Mouse (Mus musculus): ENCODE data around the gene Spint2. TPM values are rescaled to one million over a fixed set of nuclear protein-coding genes. Genes with fewer than 3 reads are reported as not detected.

The Spint2 gene
- polyA plus RNA-seq, 1 experiment: 146 TPM

DNA sequence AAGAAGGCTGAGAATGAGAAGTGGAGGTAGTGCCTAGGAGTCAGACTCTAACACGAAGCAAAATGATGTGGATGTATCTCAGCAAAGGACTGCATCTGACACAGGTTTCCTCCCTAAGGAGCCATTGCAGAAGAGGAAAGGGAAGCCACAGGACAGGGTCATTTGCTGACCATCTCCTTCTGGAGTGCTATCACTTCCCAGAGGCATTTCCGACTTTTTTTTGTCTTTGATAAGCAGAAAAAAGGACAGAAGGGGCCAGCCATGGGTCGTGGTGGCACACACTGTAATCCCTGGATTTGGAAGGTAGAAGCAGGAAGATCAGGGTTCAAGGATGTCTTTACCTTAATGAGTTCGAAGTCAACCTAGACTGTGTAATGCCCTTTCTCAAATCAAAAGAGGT, 45.1 kb downstream of the Spint2 start:
- H3K27ac ChIP-seq (ENCODE audit: control insufficient read depth, insufficient read depth, low read depth, low read length): no peak overlapping the region
- H3K4me3 ChIP-seq (ENCODE audit: control insufficient read depth, low read depth, low read length): no peak overlapping the region
- TF ChIP-seq POLR2A (IDR thresholded peaks at IDR 0.05; ENCODE audit: control insufficient read depth, low read depth, low read length) (no peak), CTCF (IDR thresholded peaks at IDR 0.05; ENCODE audit: control insufficient read depth, insufficient read depth, insufficient replicate concordance, low read depth, low read length) (no peak)
- H3K4me1 ChIP-seq (ENCODE audit: control insufficient read depth, insufficient read depth, low read length): peaks cover 6% of the 10 kb centered on the region
- no peaks in the 10 kb centered on the region for H3K27me3 ChIP-seq (ENCODE audit: control insufficient read depth, insufficient read depth, low read length)
- H3K36me3 ChIP-seq (ENCODE audit: control insufficient read depth, insufficient read depth, low read length): no peaks in the 10 kb centered on the region

DNA sequence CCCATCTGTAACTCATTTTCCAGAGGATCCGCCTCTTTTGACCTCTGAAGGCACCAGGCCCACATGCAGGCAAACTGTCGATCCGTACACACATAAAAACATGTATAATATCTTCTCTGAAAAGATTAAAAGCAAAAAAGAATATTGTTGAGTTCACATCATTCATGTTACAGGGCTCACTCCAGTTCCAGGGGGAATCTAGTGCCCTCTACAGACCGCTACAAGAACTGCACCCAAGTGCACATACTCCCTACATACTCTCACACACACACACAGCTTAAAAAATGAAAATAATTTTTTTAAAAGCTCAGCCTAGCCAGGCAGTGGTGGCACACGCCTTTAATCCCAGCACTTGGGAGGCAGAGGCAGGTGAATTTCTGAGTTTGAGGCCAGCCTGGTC, 47.1 kb downstream of the Spint2 start:
- TF ChIP-seq CTCF (IDR thresholded peaks at IDR 0.05; ENCODE audit: control insufficient read depth, insufficient read depth, insufficient replicate concordance, low read depth, low read length) (no peak), POLR2A (IDR thresholded peaks at IDR 0.05; ENCODE audit: control insufficient read depth, low read depth, low read length) (no peak)
- no peaks in the 10 kb centered on the region for H3K27me3 ChIP-seq (ENCODE audit: control insufficient read depth, insufficient read depth, low read length)

DNA sequence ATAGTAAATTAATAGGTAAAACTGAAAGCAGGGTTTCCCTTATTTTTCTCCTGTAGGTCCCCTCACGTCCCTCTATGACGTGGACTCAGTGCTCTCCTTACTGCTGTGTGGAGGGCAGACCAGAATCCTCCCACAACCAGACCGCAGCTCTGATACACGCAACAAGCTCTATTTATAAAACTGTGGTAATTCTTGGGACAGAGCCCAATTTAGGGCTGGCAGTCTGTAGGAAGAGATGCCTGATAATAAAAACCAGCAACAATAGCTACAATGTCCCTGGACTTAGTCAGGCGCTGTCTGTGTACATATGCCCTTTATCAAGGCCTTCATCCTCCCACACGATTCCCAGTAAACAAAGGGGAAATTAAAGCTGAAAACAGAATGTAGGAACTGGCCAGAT, 48.0 kb downstream of the Spint2 start:
- H3K4me3 ChIP-seq (ENCODE audit: control insufficient read depth, low read depth, low read length): no peak overlapping the region
- no peaks in the 10 kb centered on the region for H3K27me3 ChIP-seq (ENCODE audit: control insufficient read depth, insufficient read depth, low read length)
- H3K4me1 ChIP-seq (ENCODE audit: control insufficient read depth, insufficient read depth, low read length): peaks cover 5% of the 10 kb centered on the region
- H3K27ac ChIP-seq (ENCODE audit: control insufficient read depth, insufficient read depth, low read depth, low read length): peak overlapping the region; percentile 7; the same call in 1 of the 2 replicates
- TF ChIP-seq CTCF (IDR thresholded peaks at IDR 0.05; ENCODE audit: control insufficient read depth, insufficient read depth, insufficient replicate concordance, low read depth, low read length) (no peak), POLR2A (IDR thresholded peaks at IDR 0.05; ENCODE audit: control insufficient read depth, low read depth, low read length) (no peak)
- no peaks in the 10 kb centered on the region for H3K36me3 ChIP-seq (ENCODE audit: control insufficient read depth, insufficient read depth, low read length)

More for the DNA sequence above, 47.1 kb downstream of the Spint2 start:
- Histone ChIP-seq H3K27ac (ENCODE audit: control insufficient read depth, insufficient read depth, low read depth, low read length) (no peak overlapping the region), H3K36me3 (ENCODE audit: control insufficient read depth, insufficient read depth, low read length) (no peaks in the 10 kb centered on the region), H3K4me1 (ENCODE audit: control insufficient read depth, insufficient read depth, low read length) (peaks cover 6% of the 10 kb centered on the region), H3K4me3 (ENCODE audit: control insufficient read depth, low read depth, low read length) (no peak overlapping the region)

DNA sequence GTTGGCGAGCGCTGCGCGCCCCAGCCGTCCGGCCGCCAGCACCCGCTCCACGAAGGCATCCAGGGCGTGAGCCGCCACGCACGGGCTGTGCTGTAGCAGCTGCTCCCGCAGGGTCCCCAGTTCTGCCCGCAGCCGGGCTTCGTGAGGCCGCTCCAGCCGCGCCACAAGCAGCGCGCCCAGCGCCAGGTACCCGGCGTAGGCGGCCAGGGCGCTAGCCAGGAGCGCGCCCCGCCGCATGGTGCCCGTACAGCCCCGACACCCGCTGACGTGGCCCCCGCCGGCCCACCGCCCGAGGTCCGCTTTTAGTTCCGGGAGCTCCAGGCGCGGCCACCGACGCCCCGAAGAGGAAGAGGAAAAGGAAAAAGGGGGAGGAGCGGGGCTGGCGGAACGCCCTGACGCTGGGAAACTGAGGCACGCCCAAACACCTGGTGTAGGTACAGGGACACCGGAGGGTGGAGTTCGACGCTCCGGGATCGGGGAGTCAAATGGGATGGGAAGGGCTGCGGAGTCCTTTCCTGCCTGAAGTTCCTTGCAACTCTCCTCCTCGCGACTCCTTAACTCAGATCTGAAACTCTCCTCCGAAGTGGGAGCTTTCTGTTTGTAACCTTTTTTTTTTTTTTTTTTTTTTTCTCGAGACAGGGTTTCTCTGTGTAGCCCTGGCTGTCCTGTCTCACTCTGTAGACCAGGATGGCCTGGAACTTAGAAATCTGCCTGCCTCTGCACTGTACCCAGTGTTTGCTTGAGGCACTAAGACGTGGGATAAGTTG, 49.3 kb downstream of the Spint2 start, which contains the start of gene Kcnk6:
TSS of gene Kcnk6 (minus strand) at position 269 of the 767 bp plus-strand sequence.
- TF ChIP-seq CTCF (IDR thresholded peaks at IDR 0.05; ENCODE audit: control insufficient read depth, insufficient read depth, insufficient replicate concordance, low read depth, low read length) (no peak), POLR2A (IDR thresholded peaks at IDR 0.05; ENCODE audit: control insufficient read depth, low read depth, low read length) (no peak)
- Histone ChIP-seq H3K4me3 (ENCODE audit: control insufficient read depth, low read depth, low read length) (peak within 1 kb of the TSS; percentile 59), H3K27ac (ENCODE audit: control insufficient read depth, insufficient read depth, low read depth, low read length) (peak within 1 kb of the TSS; percentile 12), H3K36me3 (ENCODE audit: control insufficient read depth, insufficient read depth, low read length) (no peaks in the 10 kb centered on the region), H3K4me1 (ENCODE audit: control insufficient read depth, insufficient read depth, low read length) (no peaks in the 10 kb centered on the region; the same call in 1 of the 2 replicates), H3K27me3 (ENCODE audit: control insufficient read depth, insufficient read depth, low read length) (no peaks in the 10 kb centered on the region)

DNA sequence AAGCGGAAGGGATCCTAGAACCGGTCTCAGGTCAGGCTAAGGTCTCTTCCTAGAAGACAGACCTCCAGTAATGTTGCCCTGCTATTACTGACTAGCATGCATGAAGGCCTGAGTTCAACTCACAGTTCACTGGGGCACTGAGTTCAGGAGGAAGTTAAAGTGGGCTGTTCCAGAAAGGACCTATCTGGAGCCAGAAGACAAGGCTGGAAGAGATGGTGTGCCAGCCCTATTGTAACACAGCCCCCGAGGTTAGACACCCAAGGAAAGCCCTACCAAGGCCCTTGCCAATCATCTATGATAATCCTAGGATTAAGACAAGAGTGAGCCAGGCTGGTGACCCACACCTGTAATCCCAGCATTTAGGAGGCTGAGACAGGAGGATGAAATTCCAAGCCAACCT, 50.2 kb downstream of the Spint2 start:
- no peaks in the 10 kb centered on the region for H3K36me3 ChIP-seq (ENCODE audit: control insufficient read depth, insufficient read depth, low read length)
- no peaks in the 10 kb centered on the region for H3K27me3 ChIP-seq (ENCODE audit: control insufficient read depth, insufficient read depth, low read length)
- no peaks in the 10 kb centered on the region; the same call in 1 of the 2 replicates for H3K4me1 ChIP-seq (ENCODE audit: control insufficient read depth, insufficient read depth, low read length)

DNA sequence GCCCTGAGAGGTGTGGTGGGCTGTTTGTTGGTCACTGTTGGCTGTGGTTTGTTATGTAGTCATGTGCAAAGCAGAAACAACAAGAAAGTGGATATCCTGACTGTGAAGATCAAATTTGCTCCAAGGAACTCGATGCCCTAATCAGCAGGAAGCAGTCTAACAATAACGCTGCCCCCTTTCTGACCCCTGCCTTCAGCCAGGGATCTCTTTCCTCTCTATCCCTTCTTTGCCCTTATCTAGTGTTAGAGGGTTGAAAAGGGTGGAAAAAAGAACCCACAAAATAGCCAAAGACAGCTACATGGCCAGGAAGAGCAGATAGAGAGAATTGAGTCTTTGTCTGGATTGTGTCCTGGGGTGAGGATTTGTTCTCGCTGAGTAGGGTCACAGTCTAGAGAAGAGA, 51.2 kb downstream of the Spint2 start:
- Histone ChIP-seq H3K4me3 (ENCODE audit: control insufficient read depth, low read depth, low read length) (no peak overlapping the region), H3K27ac (ENCODE audit: control insufficient read depth, insufficient read depth, low read depth, low read length) (no peak overlapping the region), H3K36me3 (ENCODE audit: control insufficient read depth, insufficient read depth, low read length) (no peaks in the 10 kb centered on the region), H3K4me1 (ENCODE audit: control insufficient read depth, insufficient read depth, low read length) (peaks cover 4% of the 10 kb centered on the region), H3K27me3 (ENCODE audit: control insufficient read depth, insufficient read depth, low read length) (no peaks in the 10 kb centered on the region)
- TF ChIP-seq POLR2A (IDR thresholded peaks at IDR 0.05; ENCODE audit: control insufficient read depth, low read depth, low read length) (no peak), CTCF (IDR thresholded peaks at IDR 0.05; ENCODE audit: control insufficient read depth, insufficient read depth, insufficient replicate concordance, low read depth, low read length) (no peak)

More for the DNA sequence above, 50.2 kb downstream of the Spint2 start:
- TF ChIP-seq CTCF (IDR thresholded peaks at IDR 0.05; ENCODE audit: control insufficient read depth, insufficient read depth, insufficient replicate concordance, low read depth, low read length) (no peak), POLR2A (IDR thresholded peaks at IDR 0.05; ENCODE audit: control insufficient read depth, low read depth, low read length) (no peak)
- no peak overlapping the region for H3K4me3 ChIP-seq (ENCODE audit: control insufficient read depth, low read depth, low read length)
- H3K27ac ChIP-seq (ENCODE audit: control insufficient read depth, insufficient read depth, low read depth, low read length): no peak overlapping the region

DNA sequence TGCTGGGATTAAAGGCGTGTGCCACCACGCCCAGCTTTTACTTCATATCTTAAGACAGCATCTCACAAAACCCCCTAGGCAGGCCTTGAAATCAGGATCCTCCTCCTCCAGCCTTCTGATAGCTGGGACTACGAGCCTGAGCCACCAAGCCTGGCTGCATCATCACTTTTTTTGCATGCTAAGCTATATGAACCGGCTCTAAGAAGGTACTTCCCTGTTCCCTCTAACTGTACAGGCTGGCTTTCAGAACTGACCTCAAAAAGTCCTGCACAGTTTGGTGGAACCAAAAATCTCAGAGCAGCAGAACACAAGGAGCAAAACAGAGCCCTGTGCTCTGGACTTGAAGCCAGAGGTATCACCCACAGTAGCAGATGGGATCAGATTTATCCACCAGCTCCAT, 53.5 kb downstream of the Spint2 start:
- TF ChIP-seq POLR2A (IDR thresholded peaks at IDR 0.05; ENCODE audit: control insufficient read depth, low read depth, low read length) (no peak), CTCF (IDR thresholded peaks at IDR 0.05; ENCODE audit: control insufficient read depth, insufficient read depth, insufficient replicate concordance, low read depth, low read length) (no peak)
- H3K4me1 ChIP-seq (ENCODE audit: control insufficient read depth, insufficient read depth, low read length): peaks cover 13% of the 10 kb centered on the region

More for the DNA sequence above, 53.5 kb downstream of the Spint2 start:
- Histone ChIP-seq H3K27me3 (ENCODE audit: control insufficient read depth, insufficient read depth, low read length) (no peaks in the 10 kb centered on the region), H3K4me3 (ENCODE audit: control insufficient read depth, low read depth, low read length) (no peak overlapping the region), H3K36me3 (ENCODE audit: control insufficient read depth, insufficient read depth, low read length) (no peaks in the 10 kb centered on the region), H3K27ac (ENCODE audit: control insufficient read depth, insufficient read depth, low read depth, low read length) (no peak overlapping the region)

Data from testis, adult 2 months (tissue).